Mouse (Mus musculus) brain, embryonic 14.5 days (tissue): ENCODE results near the gene Col23a1.

ENCODE experiments used
- CTCF ChIP-seq: fragments of 200-500 bp; IDR thresholded peaks from 2 replicates; pipeline ENCODE4 v1.5.1; 2012; ENCODE audit warnings: inconsistent platforms, mild to moderate bottlenecking, moderate library complexity, borderline replicate concordance; ENCODE audit not compliant: insufficient read depth, insufficient read length; ENCODE audit errors: extremely low read depth
- POLR2A ChIP-seq: fragments of 200-500 bp; IDR thresholded peaks from 2 replicates; pipeline ENCODE4 v1.6.1; 2012; ENCODE audit warnings: mild to moderate bottlenecking, inconsistent platforms, borderline replicate concordance; ENCODE audit not compliant: poor library complexity, insufficient read depth, insufficient read length, severe bottlenecking; ENCODE audit errors: extremely low read depth

GRCm38 (mm10) chr11:51431287-51431686 is 141.6 kb downstream of the Col23a1 start:
- TF ChIP-seq CTCF (no peak), POLR2A (no peak)
